Mouse (Mus musculus) E14TG2a.4 (cell line): ENCODE data around the gene Pigr.

Source experiments
- CTCF ChIP-seq: conservative IDR thresholded peaks from 2 replicates; pipeline ENCODE4 v1.5.1; 2014; ENCODE audit warnings: low read length
- NANOG ChIP-seq: IDR thresholded peaks from 2 replicates; pipeline ENCODE4 v1.6.1; 2014; ENCODE audit warnings: borderline replicate concordance, low read length, mixed read lengths

DNA sequence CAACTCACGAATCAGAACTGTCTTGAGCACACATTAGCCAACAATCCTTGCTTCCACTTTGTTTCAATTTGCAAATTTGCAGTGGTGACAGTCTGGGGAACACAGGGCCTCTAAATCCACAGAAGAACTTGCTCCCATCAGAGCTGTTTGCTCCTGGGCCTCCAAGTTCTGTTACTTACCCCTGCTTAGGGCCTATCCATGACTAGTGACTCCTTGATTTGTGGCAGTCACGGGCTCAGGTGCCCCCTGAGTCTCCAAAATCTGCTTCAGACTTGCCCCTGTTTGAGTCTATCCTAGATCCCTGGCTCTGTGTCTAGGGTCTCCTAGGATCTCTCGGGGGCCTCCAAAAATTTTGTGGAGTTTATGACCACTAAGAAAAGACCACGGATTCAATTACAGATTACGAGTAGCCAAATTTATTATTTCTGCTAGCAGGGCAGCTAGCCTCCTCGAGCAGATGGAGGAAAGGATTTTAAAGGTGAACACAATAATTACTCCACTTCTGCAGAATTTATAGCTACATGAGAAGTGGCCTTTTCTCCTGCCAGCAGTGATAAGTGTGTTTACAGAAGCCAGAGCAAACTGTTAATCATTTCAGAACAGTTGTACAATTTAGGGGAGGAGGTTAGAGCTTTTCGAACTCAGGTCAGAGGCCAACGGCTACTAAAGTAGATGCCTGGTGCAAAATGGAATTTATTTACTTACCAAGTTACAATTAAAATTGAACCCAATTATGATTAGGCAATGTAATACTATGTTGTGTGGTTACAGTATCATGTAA is 14.3 kb downstream of the Pigr start:
- TF ChIP-seq CTCF = no peak
- no peak for TF ChIP-seq NANOG
